Mouse (Mus musculus): Measurements from ENCODE around the gene Bcl6b. TPM values are rescaled to one million over a fixed set of nuclear protein-coding genes. Genes with fewer than 3 reads are reported as not detected.

Bcl6b gene
- total RNA-seq, 2 experiments from 2014 or later, result 12.6 to 21.5 TPM

Small RNAs within 50 kb of the gene (microRNA-seq; reads per million reads assigned to microRNA genes)
- gene Mir195a, result 749 to 2,934 reads per million in 2 experiments
- gene Mir497, result 0 reads per million in 2 experiments
- gene Mir497b, result 0 reads per million in 2 experiments

Other genes with a start within 250 kb of the Bcl6b start
- 100 to 1,000 TPM; 237 to 249 TPM for gene Ctdnep1, start 248.6 kb downstream of the Bcl6b start, total RNA-seq (2021)
- gene Elp5, start 247.3 kb downstream of the Bcl6b start, total RNA-seq (2021), result 10 to 100 TPM; 46.9 to 53.2 TPM
- 100 to 1,000 TPM; 195 to 228 TPM for gene Gabarap, start 238.7 kb downstream of the Bcl6b start, total RNA-seq (2021)
- gene Phf23, start 234.0 kb downstream of the Bcl6b start, total RNA-seq (2021), result 10 to 100 TPM; 22.2 to 28.9 TPM
- 10 to 100 TPM in 1 of 2 experiments, 1 to 10 TPM in 1; 8.2 to 14.7 TPM for gene Dvl2, start 229.2 kb downstream of the Bcl6b start, total RNA-seq (2021)
- gene Acadvl, start 214.4 kb downstream of the Bcl6b start, total RNA-seq (2021), result 100 to 1,000 TPM; 217 to 254 TPM
- gene Dlg4, start 212.9 kb downstream of the Bcl6b start, total RNA-seq (2021), result 10 to 100 TPM; 16.5 to 28.7 TPM
- under 1 TPM in 1 of 2 experiments, not detected in 1; 0.29 TPM for gene Asgr1, start 175.7 kb downstream of the Bcl6b start, total RNA-seq (2021)
- under 1 TPM in 1 of 2 experiments, not detected in 1; 0.32 TPM for gene Asgr2, start 137.2 kb downstream of the Bcl6b start, total RNA-seq (2021)
- gene Mgl2, start 99.5 kb downstream of the Bcl6b start, total RNA-seq (2021), result 1 to 10 TPM; 3.2 to 4.0 TPM
- 1 to 10 TPM; 5.1 to 5.8 TPM for gene Clec10a, start 73.6 kb downstream of the Bcl6b start, total RNA-seq (2021)
- gene Slc16a11, start 17.0 kb downstream of the Bcl6b start, total RNA-seq (2021), result under 1 TPM in 1 of 2 experiments, not detected in 1; 0.63 TPM
- 1 to 10 TPM; 1.1 to 3.7 TPM for gene Slc16a13, start 8.7 kb downstream of the Bcl6b start, total RNA-seq (2021)
- 10 to 100 TPM; 46.0 to 51.4 TPM for gene 0610010K14Rik, start 8.1 kb upstream of the Bcl6b start, total RNA-seq (2021)
- 1 to 10 TPM; 2.8 to 3.8 TPM for gene Gm21988, start 10.0 kb upstream of the Bcl6b start, total RNA-seq (2021)
- 10 to 100 TPM; 91.1 to 93.0 TPM for gene Rnasek, start 10.0 kb upstream of the Bcl6b start, total RNA-seq (2021)
- gene Alox12, start 25.6 kb upstream of the Bcl6b start, total RNA-seq (2021), result 1 to 10 TPM in 1 of 2 experiments, under 1 TPM in 1; 0.94 to 1.7 TPM
- gene Alox12e, start 92.8 kb upstream of the Bcl6b start, total RNA-seq (2021), result not detected
- gene Alox15, start 122.2 kb upstream of the Bcl6b start, total RNA-seq (2021), result under 1 TPM in 1 of 2 experiments, not detected in 1; 0.52 TPM
- 10 to 100 TPM; 20.2 to 21.4 TPM for gene Pelp1, start 180.2 kb upstream of the Bcl6b start, total RNA-seq (2021)
- 10 to 100 TPM; 11.0 TPM for gene Arrb2, start 202.8 kb upstream of the Bcl6b start, total RNA-seq (2021)
- gene Med11, start 222.1 kb upstream of the Bcl6b start, total RNA-seq (2021), result 10 to 100 TPM in 1 of 2 experiments, 1 to 10 TPM in 1; 7.6 to 11.0 TPM
- 1 to 10 TPM in 1 of 2 experiments, under 1 TPM in 1; 0.52 to 1.6 TPM for gene Zmynd15, start 229.6 kb upstream of the Bcl6b start, total RNA-seq (2021)
- 1 to 10 TPM; 3.4 to 5.1 TPM for gene Cxcl16, start 230.2 kb upstream of the Bcl6b start, total RNA-seq (2021)

Measured in gastrocnemius, postnatal 10 days (tissue).